Mouse (Mus musculus): ENCODE results near the gene Grwd1. TPM values are rescaled to one million over a fixed set of nuclear protein-coding genes. Genes with fewer than 3 reads are reported as not detected.

The Grwd1 gene
- polyA plus RNA-seq, 1 experiment from 2014 or later = 45.8 TPM

DNA sequence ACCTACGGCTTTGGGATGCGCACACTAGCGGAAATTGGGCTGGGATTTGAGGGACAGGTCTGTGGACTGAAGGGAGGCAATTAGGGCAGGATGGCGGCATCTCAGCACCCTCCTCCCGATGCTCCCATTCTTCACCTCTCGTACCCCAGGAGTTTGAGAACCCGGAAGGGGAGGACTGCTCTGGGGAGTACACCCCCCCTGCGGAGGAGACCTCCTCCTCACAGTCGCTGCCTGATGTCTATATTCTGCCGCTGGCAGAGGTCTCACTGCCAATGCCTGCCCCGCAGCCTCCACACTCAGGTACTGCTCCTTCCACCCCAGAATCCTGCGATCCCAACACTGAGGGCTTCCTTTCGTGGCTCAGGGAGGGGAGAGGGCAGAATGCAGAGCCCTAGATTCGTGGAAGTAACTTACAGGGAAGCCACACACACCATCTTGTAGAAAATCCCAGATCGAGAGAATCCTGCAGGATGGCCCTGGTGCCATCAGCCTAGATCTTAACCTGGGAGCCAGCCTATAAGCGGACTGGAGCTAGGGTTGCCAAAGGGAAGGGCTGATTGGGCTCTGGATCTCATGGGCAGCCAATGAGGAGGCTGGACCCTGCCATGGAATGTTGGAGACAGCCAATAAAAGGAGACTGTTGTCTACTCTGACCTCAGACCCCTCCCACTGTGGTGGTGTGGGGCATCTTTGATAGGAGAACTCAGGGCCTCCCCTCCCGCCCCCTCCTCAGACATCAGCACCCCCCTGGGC, 43.9 kb downstream of the Grwd1 start:
- WGBS = 8% methylated on average over 17 of the region's 17 CpGs
- Histone ChIP-seq H3K4me1 (ENCODE audit: control insufficient read depth, insufficient read depth, low read length) (peaks cover 24% of the 10 kb centered on the region), H3K27ac (ENCODE audit: low read length) (peak overlapping the region; percentile 99), H3K36me3 (ENCODE audit: control insufficient read depth, insufficient read depth, low read length) (peaks cover 33% of the 10 kb centered on the region), H3K9ac (ENCODE audit: low read depth, low read length) (peak overlapping the region; percentile 86), H3K4me2 (ENCODE audit: low read length) (peak overlapping the region; percentile 90), H3K4me3 (ENCODE audit: low read depth, low read length) (peak overlapping the region; percentile 78), H3K9me3 (replicated peaks; ENCODE audit: control insufficient read depth, low read length, poor library complexity, severe bottlenecking) (no peaks in the 10 kb centered on the region), H3K27me3 (ENCODE audit: control insufficient read depth, insufficient read depth, low read depth, low read length) (no peaks in the 10 kb centered on the region)
- peak; percentile 18; the same call in 1 of the 2 replicates for ATAC-seq

DNA sequence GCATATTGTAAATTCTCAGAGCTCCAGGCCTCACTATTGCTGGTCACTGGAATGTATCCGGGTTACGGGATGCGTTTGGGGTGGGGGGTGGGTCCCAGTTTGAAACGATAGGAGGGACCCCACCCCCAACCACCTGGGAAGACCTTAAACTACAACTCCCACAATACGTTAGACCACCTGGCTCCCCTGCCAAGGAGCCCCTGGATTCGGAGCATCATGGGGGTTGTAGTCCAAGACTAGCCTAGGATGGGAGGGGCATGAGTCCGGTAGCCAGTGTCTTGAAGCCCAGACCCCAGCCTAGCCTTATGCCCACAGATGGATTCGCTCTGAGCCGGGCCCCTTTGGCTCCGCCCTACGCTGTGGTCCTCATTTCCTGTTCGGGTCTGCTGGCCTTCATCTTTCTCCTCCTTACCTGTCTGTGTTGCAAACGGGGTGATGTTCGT, 44.6 kb downstream of the Grwd1 start:
- WGBS = under 1% methylated on average over 14 of the region's 14 CpGs
- peak overlapping the region; percentile 86 for H3K9ac ChIP-seq (ENCODE audit: low read depth, low read length)
- H3K4me2 ChIP-seq (ENCODE audit: low read length) = peak overlapping the region; percentile 90

DNA sequence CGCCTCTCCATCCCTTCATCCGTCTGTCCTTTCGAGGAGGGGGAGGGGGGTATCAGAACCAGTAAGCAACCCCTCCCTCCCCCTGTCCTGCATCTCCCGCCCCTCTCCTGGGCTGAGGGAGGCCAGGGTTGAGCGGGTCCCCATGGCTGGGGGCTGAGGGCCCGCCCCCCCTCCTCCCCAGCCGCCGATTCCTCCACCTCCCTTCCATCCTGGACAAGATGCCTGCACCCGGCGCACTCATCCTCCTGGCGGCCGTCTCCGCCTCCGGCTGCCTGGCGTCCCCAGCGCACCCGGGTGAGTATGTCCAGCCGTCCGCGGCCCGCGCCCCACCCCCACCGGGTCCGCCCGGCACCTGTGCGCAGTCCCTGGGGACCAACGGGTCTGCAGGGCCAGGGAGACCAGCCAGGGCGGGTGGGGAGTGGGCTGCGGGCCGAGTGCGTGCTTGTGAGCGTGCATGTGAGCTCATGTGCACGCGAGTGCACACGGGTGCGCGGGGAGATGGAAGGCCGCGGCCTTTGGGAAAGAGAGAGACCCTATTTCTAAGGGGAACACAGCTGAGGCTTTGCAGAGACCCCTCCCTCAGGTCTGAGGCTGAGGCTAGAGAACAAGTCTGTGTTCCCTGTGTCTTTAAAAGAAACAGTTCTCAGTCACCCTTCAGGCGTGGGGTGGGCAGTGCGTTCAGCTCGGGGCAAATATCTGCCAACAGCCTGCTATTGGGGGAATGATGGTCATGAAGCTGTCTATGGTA, 45.2 kb downstream of the Grwd1 start:
- peak; percentile 19 for ATAC-seq
- no peaks in the 10 kb centered on the region for H3K9me3 ChIP-seq (replicated peaks; ENCODE audit: control insufficient read depth, low read length, poor library complexity, severe bottlenecking)
- WGBS = under 1% methylated on average over 35 of the region's 42 CpGs
- H3K36me3 ChIP-seq (ENCODE audit: control insufficient read depth, insufficient read depth, low read length) = peaks cover 25% of the 10 kb centered on the region
- peak overlapping the region; percentile 86 for H3K9ac ChIP-seq (ENCODE audit: low read depth, low read length)
- no peaks in the 10 kb centered on the region for H3K27me3 ChIP-seq (ENCODE audit: control insufficient read depth, insufficient read depth, low read depth, low read length)
- peak overlapping the region; percentile 78 for H3K4me3 ChIP-seq (ENCODE audit: low read depth, low read length)
- H3K4me2 ChIP-seq (ENCODE audit: low read length) = peak overlapping the region; percentile 90
- H3K4me1 ChIP-seq (ENCODE audit: control insufficient read depth, insufficient read depth, low read length) = peaks cover 24% of the 10 kb centered on the region
- peak overlapping the region; percentile 99 for H3K27ac ChIP-seq (ENCODE audit: low read length)

More for the DNA sequence above, 44.6 kb downstream of the Grwd1 start:
- Histone ChIP-seq H3K4me1 (ENCODE audit: control insufficient read depth, insufficient read depth, low read length) (peaks cover 24% of the 10 kb centered on the region), H3K36me3 (ENCODE audit: control insufficient read depth, insufficient read depth, low read length) (peaks cover 27% of the 10 kb centered on the region), H3K27me3 (ENCODE audit: control insufficient read depth, insufficient read depth, low read depth, low read length) (no peaks in the 10 kb centered on the region), H3K9me3 (replicated peaks; ENCODE audit: control insufficient read depth, low read length, poor library complexity, severe bottlenecking) (no peaks in the 10 kb centered on the region), H3K4me3 (ENCODE audit: low read depth, low read length) (peak overlapping the region; percentile 78), H3K27ac (ENCODE audit: low read length) (peak overlapping the region; percentile 99)
- peak; percentile 41 for ATAC-seq

DNA sequence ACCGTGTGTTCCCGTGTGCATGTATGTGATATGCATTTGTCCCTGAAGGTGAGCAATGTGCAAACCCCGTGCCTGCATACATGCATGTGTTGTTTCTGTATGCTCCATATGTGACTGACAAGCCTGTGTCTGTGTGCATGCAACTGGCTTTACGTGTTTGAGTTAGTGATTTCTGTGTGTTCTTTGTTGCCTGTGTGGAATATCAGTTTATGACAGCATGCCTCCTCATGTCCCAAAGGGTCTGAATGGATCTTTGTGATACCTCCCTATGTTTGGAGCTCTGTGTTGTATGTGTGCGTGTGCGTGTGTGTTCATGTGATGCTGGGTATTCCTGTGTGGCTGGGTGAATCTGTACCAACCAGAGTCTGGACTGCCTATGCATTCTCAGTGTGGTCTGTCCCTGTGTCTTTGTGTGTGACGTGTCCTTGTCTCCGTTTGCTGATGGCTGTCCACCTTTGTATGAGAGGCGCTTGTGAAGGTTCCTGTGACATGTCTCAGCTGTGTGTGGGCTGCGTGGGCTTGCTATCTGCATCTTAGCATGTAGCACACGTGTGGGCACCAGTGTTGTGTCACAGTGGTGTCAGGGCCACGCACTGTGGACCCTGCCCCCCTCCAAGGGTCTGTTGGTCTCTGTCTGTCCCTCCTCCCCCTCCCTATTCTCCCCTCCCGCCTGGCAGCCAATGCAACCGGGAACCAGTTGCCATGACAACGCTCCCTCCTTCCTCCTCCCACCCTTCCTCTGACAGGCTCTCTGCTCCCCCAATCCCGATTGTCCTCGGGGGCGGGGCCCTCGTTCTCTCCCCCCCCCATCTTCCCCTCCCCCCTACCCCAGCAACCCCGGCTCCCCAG, 46.0 kb downstream of the Grwd1 start, which contains the start of gene Sult2b1:
TSS of gene Sult2b1 (minus strand) at position 146 of the 849 bp plus-strand sequence.
- Histone ChIP-seq H3K9me3 (replicated peaks; ENCODE audit: control insufficient read depth, low read length, poor library complexity, severe bottlenecking) (no peaks in the 10 kb centered on the region), H3K4me3 (ENCODE audit: low read depth, low read length) (peak within 1 kb of the TSS; percentile 78), H3K4me1 (ENCODE audit: control insufficient read depth, insufficient read depth, low read length) (peaks cover 24% of the 10 kb centered on the region), H3K36me3 (ENCODE audit: control insufficient read depth, insufficient read depth, low read length) (peaks cover 20% of the 10 kb centered on the region), H3K4me2 (ENCODE audit: low read length) (peak within 1 kb of the TSS; percentile 90), H3K27me3 (ENCODE audit: control insufficient read depth, insufficient read depth, low read depth, low read length) (no peaks in the 10 kb centered on the region), H3K9ac (ENCODE audit: low read depth, low read length) (peak within 1 kb of the TSS; percentile 86), H3K27ac (ENCODE audit: low read length) (peak within 1 kb of the TSS; percentile 99)
- 12% methylated on average over 20 of the region's 20 CpGs for WGBS
- ATAC-seq = peak; percentile 71

DNA sequence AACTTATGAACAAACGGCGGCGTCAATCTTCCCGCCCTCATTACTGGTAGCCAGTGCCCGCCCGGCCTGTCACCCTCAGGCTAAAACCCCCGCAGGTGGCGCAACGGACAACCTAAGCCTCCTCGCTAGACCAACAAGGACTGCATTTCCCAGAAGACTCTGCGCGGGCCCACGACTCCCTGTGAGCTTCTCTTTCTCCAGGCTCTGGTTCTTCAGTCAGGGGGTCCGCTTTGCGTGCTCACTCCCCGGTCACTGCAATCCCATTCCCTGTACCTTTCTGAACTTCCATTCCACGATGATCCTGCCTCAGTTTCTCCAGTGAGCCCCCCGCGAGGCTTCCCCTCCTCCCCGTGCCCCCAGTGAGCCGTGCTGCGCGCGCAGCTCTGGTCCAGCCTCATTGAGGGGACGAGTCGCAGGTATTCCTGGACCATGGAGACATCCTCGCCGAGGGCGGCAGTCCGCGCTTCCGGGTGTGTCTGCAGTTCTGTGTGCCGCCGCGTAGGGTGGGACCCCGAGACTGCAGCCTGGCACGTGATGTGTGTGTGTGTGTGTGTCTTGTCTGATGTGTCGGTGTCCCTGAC, 47.1 kb downstream of the Grwd1 start, which contains the start of gene Lmtk3:
TSS of gene Lmtk3 (plus strand) at position 228 of the 581 bp plus-strand sequence.
- Histone ChIP-seq H3K9me3 (replicated peaks; ENCODE audit: control insufficient read depth, low read length, poor library complexity, severe bottlenecking) (no peaks in the 10 kb centered on the region), H3K36me3 (ENCODE audit: control insufficient read depth, insufficient read depth, low read length) (peaks cover 12% of the 10 kb centered on the region), H3K4me3 (ENCODE audit: low read depth, low read length) (peak within 1 kb of the TSS; percentile 78), H3K27me3 (ENCODE audit: control insufficient read depth, insufficient read depth, low read depth, low read length) (no peaks in the 10 kb centered on the region), H3K27ac (ENCODE audit: low read length) (peak within 1 kb of the TSS; percentile 99), H3K4me1 (ENCODE audit: control insufficient read depth, insufficient read depth, low read length) (peaks cover 24% of the 10 kb centered on the region), H3K9ac (ENCODE audit: low read depth, low read length) (peak within 1 kb of the TSS; percentile 80), H3K4me2 (ENCODE audit: low read length) (peak within 1 kb of the TSS; percentile 90)
- under 1% methylated on average over 38 of the region's 38 CpGs for WGBS
- ATAC-seq = peak; percentile 62

DNA sequence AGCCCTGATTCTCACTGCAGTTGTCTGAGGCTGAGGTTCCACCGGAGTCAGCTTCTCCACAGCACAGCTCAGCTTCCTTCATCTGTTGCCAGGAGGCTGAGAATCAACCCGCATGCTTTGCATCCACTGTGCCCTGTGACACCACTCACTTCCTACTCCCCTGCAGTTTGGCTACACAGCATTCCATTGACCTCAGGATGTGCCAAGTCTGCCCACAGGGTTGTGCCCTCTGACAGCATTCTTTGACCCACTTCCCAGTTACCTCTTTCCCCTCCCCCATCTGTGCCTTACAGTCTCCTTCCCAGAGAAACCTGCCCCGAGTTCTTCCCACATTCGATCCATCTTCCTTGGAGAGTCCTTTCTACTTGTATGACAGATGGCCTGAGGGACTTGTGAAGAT, 48.5 kb downstream of the Grwd1 start:
- WGBS = 81% methylated on average over 4 of the region's 4 CpGs
- peaks cover 15% of the 10 kb centered on the region for H3K4me1 ChIP-seq (ENCODE audit: control insufficient read depth, insufficient read depth, low read length)
- H3K9ac ChIP-seq (ENCODE audit: low read depth, low read length) = no peak overlapping the region
- H3K36me3 ChIP-seq (ENCODE audit: control insufficient read depth, insufficient read depth, low read length) = no peaks in the 10 kb centered on the region; the same call in 1 of the 2 replicates
- H3K27ac ChIP-seq (ENCODE audit: low read length) = no peak overlapping the region
- no peaks in the 10 kb centered on the region for H3K9me3 ChIP-seq (replicated peaks; ENCODE audit: control insufficient read depth, low read length, poor library complexity, severe bottlenecking)
- H3K4me2 ChIP-seq (ENCODE audit: low read length) = no peak overlapping the region
- H3K27me3 ChIP-seq (ENCODE audit: control insufficient read depth, insufficient read depth, low read depth, low read length) = no peaks in the 10 kb centered on the region
- ATAC-seq = no peak
- H3K4me3 ChIP-seq (ENCODE audit: low read depth, low read length) = no peak overlapping the region

DNA sequence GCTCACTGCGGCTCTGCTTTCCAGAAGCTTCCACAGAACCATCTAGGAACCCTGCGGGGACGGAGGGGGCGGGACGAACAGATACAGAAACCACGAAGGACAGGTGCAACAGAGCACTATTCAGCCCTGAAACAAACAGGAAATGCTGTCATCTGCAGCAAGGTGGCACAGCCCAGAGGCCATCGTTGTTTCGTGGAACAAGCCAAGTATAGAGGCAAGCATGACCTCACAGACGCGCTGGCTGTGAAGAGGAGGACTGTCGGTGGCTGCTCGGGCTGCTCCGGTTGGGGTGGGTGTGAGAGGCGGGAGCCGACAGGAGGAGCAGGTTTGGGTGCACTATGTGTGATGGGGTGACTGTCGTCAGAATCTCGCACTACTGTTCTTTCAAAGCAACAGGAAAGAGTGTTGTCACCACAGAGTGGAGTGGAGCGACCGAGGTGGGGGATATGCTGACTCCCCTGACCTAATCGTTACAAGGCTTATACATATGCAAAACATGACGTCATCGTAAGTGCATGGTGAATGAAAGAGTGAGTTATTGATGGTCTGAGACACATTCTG, 51.6 kb downstream of the Grwd1 start:
- 21% methylated on average over 22 of the region's 22 CpGs for WGBS
- no peak overlapping the region for H3K4me3 ChIP-seq (ENCODE audit: low read depth, low read length)
- no peak overlapping the region for H3K27ac ChIP-seq (ENCODE audit: low read length)
- no peaks in the 10 kb centered on the region for H3K27me3 ChIP-seq (ENCODE audit: control insufficient read depth, insufficient read depth, low read depth, low read length)
- no peak for ATAC-seq
- peak overlapping the region; percentile 40; the same call in 1 of the 2 replicates for H3K9ac ChIP-seq (ENCODE audit: low read depth, low read length)
- H3K36me3 ChIP-seq (ENCODE audit: control insufficient read depth, insufficient read depth, low read length) = no peaks in the 10 kb centered on the region
- peak overlapping the region; percentile 26 for H3K4me2 ChIP-seq (ENCODE audit: low read length)
- H3K4me1 ChIP-seq (ENCODE audit: control insufficient read depth, insufficient read depth, low read length) = peaks cover 4% of the 10 kb centered on the region; the same call in 1 of the 2 replicates
- no peaks in the 10 kb centered on the region for H3K9me3 ChIP-seq (replicated peaks; ENCODE audit: control insufficient read depth, low read length, poor library complexity, severe bottlenecking)

DNA sequence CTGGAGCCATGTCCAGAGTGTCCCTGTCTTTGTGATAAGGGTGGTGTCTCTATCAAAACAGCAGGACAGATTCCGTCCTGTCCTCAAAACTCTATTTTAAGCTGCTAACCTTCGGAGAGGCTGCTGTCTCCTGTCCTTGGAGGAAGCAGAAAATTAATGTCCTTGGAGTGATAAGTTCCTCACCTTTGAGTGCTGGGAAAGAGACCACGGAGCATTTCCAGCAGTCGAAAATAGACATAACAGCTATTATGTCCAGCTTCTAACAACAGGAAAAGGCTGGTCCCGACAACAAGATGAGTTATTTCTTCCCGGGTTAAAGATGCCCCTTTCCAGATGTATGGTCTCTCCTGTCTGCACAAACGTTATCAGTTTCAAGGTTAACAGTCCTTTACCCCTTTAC, 55.5 kb downstream of the Grwd1 start:
- H3K4me2 ChIP-seq (ENCODE audit: low read length) = no peak overlapping the region
- no peak overlapping the region for H3K4me3 ChIP-seq (ENCODE audit: low read depth, low read length)
- H3K9me3 ChIP-seq (replicated peaks; ENCODE audit: control insufficient read depth, low read length, poor library complexity, severe bottlenecking) = no peaks in the 10 kb centered on the region
- no peaks in the 10 kb centered on the region for H3K27me3 ChIP-seq (ENCODE audit: control insufficient read depth, insufficient read depth, low read depth, low read length)
- WGBS = 83% methylated on average over 7 of the region's 7 CpGs
- no peaks in the 10 kb centered on the region for H3K36me3 ChIP-seq (ENCODE audit: control insufficient read depth, insufficient read depth, low read length)
- H3K27ac ChIP-seq (ENCODE audit: low read length) = no peak overlapping the region
- H3K9ac ChIP-seq (ENCODE audit: low read depth, low read length) = no peak overlapping the region
- ATAC-seq = no peak
- no peaks in the 10 kb centered on the region; the same call in 1 of the 2 replicates for H3K4me1 ChIP-seq (ENCODE audit: control insufficient read depth, insufficient read depth, low read length)

All from midbrain, embryonic 16.5 days (tissue).